In the genomic region with DNA sequence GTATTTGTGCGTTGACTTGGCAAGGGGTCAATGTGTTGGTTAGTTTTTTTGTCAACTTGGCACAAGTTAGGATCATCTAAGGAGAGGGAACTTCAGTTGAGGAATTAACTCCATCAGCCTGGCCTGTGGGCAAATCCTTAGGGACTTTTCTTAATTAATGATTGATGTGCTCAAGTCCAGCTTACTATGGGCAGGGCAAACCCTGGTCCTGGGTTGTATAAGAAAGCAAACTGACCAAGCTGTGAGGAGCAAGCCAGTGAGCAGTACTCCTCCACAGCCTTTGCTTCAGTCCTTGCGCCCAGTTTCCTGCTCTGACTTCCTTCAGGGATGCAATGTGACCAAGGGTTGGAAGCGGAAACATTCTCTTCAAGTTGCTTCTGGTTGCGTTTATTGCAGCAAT, we compare ENCODE assay signal across 16 mouse cellular contexts.
"Had no signal": no experiment of that assay in that cellular context is flagged by ENCODE, and none has a peak within 500 bp of the region (broad histone marks: within the 10 kb centered on the region; RNA-seq: fewer than 3 reads in every experiment).

No protein-coding gene starts in this region.

- H3K27me3 ChIP-seq: hindbrain, embryonic 15.5 days; limb, embryonic 15.5 days; liver, embryonic 12.5 days; lung, embryonic 15.5 days; midbrain, embryonic 12.5 days; neural tube, embryonic 13.5 days had no signal

- H3K4me3 ChIP-seq: hindbrain, embryonic 15.5 days; limb, embryonic 15.5 days; liver, embryonic 12.5 days; lung, embryonic 15.5 days; megakaryocyte, embryonic 14.5 days; midbrain, embryonic 12.5 days; neural tube, embryonic 13.5 days had no signal

- H3K9me3 ChIP-seq: hindbrain, embryonic 15.5 days; limb, embryonic 15.5 days; liver, embryonic 12.5 days; lung, embryonic 15.5 days; midbrain, embryonic 12.5 days; neural tube, embryonic 13.5 days had no signal

- DNase-seq: layer of hippocampus, adult 9-11 months; layer of hippocampus, postnatal 36 days; lung, postnatal 14 days; spleen, adult 18-20 months; thymus, adult 18-20 months; thymus, postnatal 14 days had no signal

- H3K36me3 ChIP-seq: hindbrain, embryonic 15.5 days; limb, embryonic 15.5 days; liver, embryonic 12.5 days; lung, embryonic 15.5 days; midbrain, embryonic 12.5 days; neural tube, embryonic 13.5 days had no signal

- ATAC-seq: intestine, embryonic 16.5 days; liver, embryonic 12.5 days; midbrain, embryonic 16.5 days had no signal

- H3K4me2 ChIP-seq: hindbrain, embryonic 15.5 days; limb, embryonic 15.5 days; liver, embryonic 12.5 days; lung, embryonic 15.5 days; midbrain, embryonic 12.5 days; neural tube, embryonic 13.5 days had no signal

- H3K27ac ChIP-seq: hindbrain, embryonic 15.5 days; limb, embryonic 15.5 days; liver, embryonic 12.5 days; lung, embryonic 15.5 days; macrophage; midbrain, embryonic 12.5 days; neural tube, embryonic 13.5 days had no signal

- H3K9ac ChIP-seq: hindbrain, embryonic 15.5 days; limb, embryonic 15.5 days; liver, embryonic 12.5 days; lung, embryonic 15.5 days; midbrain, embryonic 12.5 days; neural tube, embryonic 13.5 days had no signal
